Mouse (Mus musculus) liver, embryonic 16.5 days (tissue): Measurements from ENCODE around the gene Camk2n1. TPM values are rescaled to one million over a fixed set of nuclear protein-coding genes. Genes with fewer than 3 reads are reported as not detected.

Experiments used
- ATAC-seq: fragments of 200-750 bp; cut with Nextera tagmentation; 2 replicates; pipeline ENCODE4 v1.8.0; 2017; ENCODE audit warnings: low read depth, mild to moderate bottlenecking, moderate number of reproducible peaks, moderate library complexity
- H3K27ac ChIP-seq: fragments of 300-500 bp; sonication (generic); 2 replicates; pipeline ENCODE4 v1.5.1; 2014; ENCODE audit warnings: mild to moderate bottlenecking, low read length
- H3K27me3 ChIP-seq: fragments of 300-500 bp; sonication (generic); 2 replicates; pipeline ENCODE4 v1.6.1; 2014; ENCODE audit warnings: low read depth, low read length, mixed read lengths; ENCODE audit not compliant: control insufficient read depth, insufficient read depth
- H3K36me3 ChIP-seq: fragments of 300-500 bp; sonication (generic); 2 replicates; pipeline ENCODE4 v1.6.1; 2014; ENCODE audit warnings: mild to moderate bottlenecking; ENCODE audit not compliant: control insufficient read depth, insufficient read depth
- H3K4me1 ChIP-seq: fragments of 300-500 bp; sonication (generic); 2 replicates; pipeline ENCODE4 v1.6.1; 2014; ENCODE audit warnings: low read depth, low read length, mixed read lengths; ENCODE audit not compliant: control insufficient read depth
- H3K4me2 ChIP-seq: fragments of 300-500 bp; sonication (generic); 2 replicates; pipeline ENCODE4 v1.6.1; 2014; ENCODE audit warnings: low read depth, low read length, mixed read lengths
- H3K4me3 ChIP-seq: fragments of 300-500 bp; sonication (generic); 2 replicates; pipeline ENCODE4 v1.5.1; 2014; ENCODE audit warnings: low read depth, mild to moderate bottlenecking, low read length
- H3K9ac ChIP-seq: fragments of 300-500 bp; sonication (generic); 2 replicates; pipeline ENCODE4 v1.6.1; 2014; ENCODE audit warnings: low read depth, low read length
- H3K9me3 ChIP-seq: fragments of 300-500 bp; sonication (generic); replicated peaks from 2 replicates; pipeline ENCODE4 v1.6.1; 2016; ENCODE audit warnings: low read length; ENCODE audit not compliant: control insufficient read depth
- WGBS: fragments of 180-500 bp; shearing (Covaris S2); extraction: QIAGEN DNeasy Blood & Tissue Kit; methylation state at CpG from one replicate; pipeline ENCODE4 v1.1.7; 2014; ENCODE audit not compliant: insufficient replicate concordance; 5-methylcytosine and 5-hydroxymethylcytosine counted together
- polyA plus RNA-seq: library from polyadenylated mRNA; unstranded; fragments of >200 nt; fragmentation: Nextera tagmentation; extraction: Ambion mirVana; gene quantifications from 2 replicates; pipeline ENCODE4 v1.2.1, GENCODE M21; 2015

Camk2n1 gene
- polyA plus RNA-seq, 1 experiment from 2014 or later, result 1.6 TPM

GRCm38 (mm10) chr4:138453097-138453752, 889 bp upstream of the Camk2n1 start:
- WGBS, result 9% methylated on average over 19 of the region's 19 CpGs
- H3K27me3 ChIP-seq, result peaks cover 70% of the 10 kb centered on the region
- no peak overlapping the region; the same call in 1 of the 2 replicates for H3K9ac ChIP-seq
- no peak for ATAC-seq
- H3K4me1 ChIP-seq, result peaks cover 4% of the 10 kb centered on the region
- H3K4me2 ChIP-seq, result peak overlapping the region; percentile 55
- no peak overlapping the region; the same call in 1 of the 2 replicates for H3K27ac ChIP-seq
- H3K9me3 ChIP-seq, result no peaks in the 10 kb centered on the region
- no peaks in the 10 kb centered on the region for H3K36me3 ChIP-seq
- H3K4me3 ChIP-seq, result peak overlapping the region; percentile 63

- Histone ChIP-seq H3K9ac (peak overlapping the region; percentile 52), H3K9me3 (no peaks in the 10 kb centered on the region), H3K27me3 (peaks cover 66% of the 10 kb centered on the region), H3K36me3 (no peaks in the 10 kb centered on the region), H3K4me2 (peak overlapping the region; percentile 55), H3K4me3 (peak overlapping the region; percentile 63), H3K4me1 (peaks cover 4% of the 10 kb centered on the region), H3K27ac (peak overlapping the region; percentile 65)
- under 1% methylated on average over 44 of the region's 78 CpGs for WGBS
- peak; percentile 27 for ATAC-seq
Measured at GRCm38 (mm10) chr4:138454571-138455140, 542 bp downstream of the Camk2n1 start.

GRCm38 (mm10) chr4:138455141-138455955, 1.2 kb downstream of the Camk2n1 start:
- no peak for ATAC-seq
- peaks cover 4% of the 10 kb centered on the region for H3K4me1 ChIP-seq

GRCm38 (mm10) chr4:138455956-138456341, 1.8 kb downstream of the Camk2n1 start:
- Histone ChIP-seq H3K4me3 (peak overlapping the region; percentile 63), H3K9me3 (no peaks in the 10 kb centered on the region), H3K9ac (peak overlapping the region; percentile 52; the same call in 1 of the 2 replicates), H3K27ac (no peak overlapping the region), H3K4me1 (peaks cover 4% of the 10 kb centered on the region), H3K27me3 (peaks cover 63% of the 10 kb centered on the region), H3K36me3 (no peaks in the 10 kb centered on the region), H3K4me2 (peak overlapping the region; percentile 49)
- no peak for ATAC-seq
- 2% methylated on average over 17 of the region's 17 CpGs for WGBS

More at GRCm38 (mm10) chr4:138455141-138455955, 1.2 kb downstream of the Camk2n1 start:
- Histone ChIP-seq H3K4me3 (peak overlapping the region; percentile 63), H3K27ac (peak overlapping the region; percentile 65), H3K36me3 (no peaks in the 10 kb centered on the region), H3K4me2 (peak overlapping the region; percentile 55), H3K9me3 (no peaks in the 10 kb centered on the region), H3K27me3 (peaks cover 63% of the 10 kb centered on the region), H3K9ac (peak overlapping the region; percentile 52)
- WGBS, result 2% methylated on average over 58 of the region's 58 CpGs

GRCm38 (mm10) chr4:138456536-138456935, 2.4 kb downstream of the Camk2n1 start:
- Histone ChIP-seq H3K4me1 (peaks cover 4% of the 10 kb centered on the region), H3K27ac (no peak overlapping the region), H3K27me3 (peaks cover 60% of the 10 kb centered on the region), H3K9ac (peak overlapping the region; percentile 52; the same call in 1 of the 2 replicates), H3K4me3 (peak overlapping the region; percentile 63), H3K36me3 (no peaks in the 10 kb centered on the region), H3K4me2 (peak overlapping the region; percentile 49), H3K9me3 (no peaks in the 10 kb centered on the region)
- WGBS, result 5% methylated on average over 8 of the region's 8 CpGs
- no peak for ATAC-seq

- peak overlapping the region; percentile 39 for H3K27ac ChIP-seq
- H3K4me3 ChIP-seq, result no peak overlapping the region
- H3K27me3 ChIP-seq, result peaks cover 56% of the 10 kb centered on the region
- 22% methylated on average over 4 of the region's 4 CpGs for WGBS
- no peak for ATAC-seq
- H3K9me3 ChIP-seq, result no peaks in the 10 kb centered on the region
- peaks cover 4% of the 10 kb centered on the region for H3K4me1 ChIP-seq
- no peaks in the 10 kb centered on the region for H3K36me3 ChIP-seq
- H3K9ac ChIP-seq, result no peak overlapping the region
- peak overlapping the region; percentile 49; the same call in 1 of the 2 replicates for H3K4me2 ChIP-seq
Measured at GRCm38 (mm10) chr4:138457091-138457490, 3.0 kb downstream of the Camk2n1 start.

- H3K27ac ChIP-seq, result peak overlapping the region; percentile 21; the same call in 1 of the 2 replicates
- WGBS, result 51% methylated on average over 7 of the region's 7 CpGs
- ATAC-seq, result no peak
- no peak overlapping the region for H3K9ac ChIP-seq
- H3K9me3 ChIP-seq, result no peaks in the 10 kb centered on the region
- H3K4me3 ChIP-seq, result no peak overlapping the region
- no peaks in the 10 kb centered on the region for H3K36me3 ChIP-seq
- peaks cover 8% of the 10 kb centered on the region for H3K4me1 ChIP-seq
- H3K4me2 ChIP-seq, result peak overlapping the region; percentile 33; the same call in 1 of the 2 replicates
- peaks cover 49% of the 10 kb centered on the region for H3K27me3 ChIP-seq
Measured at GRCm38 (mm10) chr4:138458171-138458570, 4.1 kb downstream of the Camk2n1 start.

- Histone ChIP-seq H3K27ac (no peak overlapping the region), H3K4me3 (peak overlapping the region; percentile 19; the same call in 1 of the 2 replicates), H3K36me3 (no peaks in the 10 kb centered on the region), H3K4me2 (peak overlapping the region; percentile 33; the same call in 1 of the 2 replicates), H3K27me3 (peaks cover 43% of the 10 kb centered on the region), H3K9ac (no peak overlapping the region), H3K9me3 (no peaks in the 10 kb centered on the region), H3K4me1 (peaks cover 6% of the 10 kb centered on the region)
- ATAC-seq, result no peak
- 41% methylated on average over 5 of the region's 5 CpGs for WGBS
Measured at GRCm38 (mm10) chr4:138458735-138459440, 4.8 kb downstream of the Camk2n1 start.
